Mouse (Mus musculus) hindbrain, embryonic 15.5 days (tissue): ENCODE measurements around the gene Fmo1. TPM values are rescaled to one million over a fixed set of nuclear protein-coding genes. Genes with fewer than 3 reads are reported as not detected.

Experiments
- ATAC-seq: fragments of 200-750 bp; cut with Nextera tagmentation; 2 replicates; pipeline ENCODE4 v1.8.0; 2017; ENCODE audit warnings: low read depth, moderate number of reproducible peaks, moderate TSS enrichment; ENCODE audit not compliant: low FRiP score
- H3K27ac ChIP-seq: fragments of 300-500 bp; sonication (generic); replicated peaks from 2 replicates; pipeline ENCODE4 v1.5.1; 2015; ENCODE audit warnings: mild to moderate bottlenecking, inconsistent platforms
- H3K27me3 ChIP-seq: fragments of 300-500 bp; sonication (generic); 2 replicates; pipeline ENCODE4 v1.6.1; 2015; ENCODE audit warnings: control low read depth, inconsistent platforms
- H3K36me3 ChIP-seq: fragments of 300-500 bp; sonication (generic); 2 replicates; pipeline ENCODE4 v1.6.1; 2015; ENCODE audit warnings: control low read depth, inconsistent platforms
- H3K4me1 ChIP-seq: fragments of 300-500 bp; sonication (generic); replicated peaks from 2 replicates; pipeline ENCODE4 v1.6.1; 2015; ENCODE audit warnings: control low read depth, inconsistent platforms
- H3K4me2 ChIP-seq: fragments of 300-500 bp; sonication (generic); 2 replicates; pipeline ENCODE4 v1.6.1; 2015; ENCODE audit warnings: moderate library complexity, mild to moderate bottlenecking, inconsistent platforms
- H3K4me3 ChIP-seq: fragments of 300-500 bp; sonication (generic); 2 replicates; pipeline ENCODE4 v1.5.1; 2015; ENCODE audit warnings: mild to moderate bottlenecking, inconsistent platforms
- H3K9ac ChIP-seq: fragments of 300-500 bp; sonication (generic); 2 replicates; pipeline ENCODE4 v1.6.1; 2015; ENCODE audit warnings: inconsistent platforms
- H3K9me3 ChIP-seq: fragments of 300-500 bp; sonication (generic); 2 replicates; pipeline ENCODE4 v1.6.1; 2016; ENCODE audit warnings: control low read depth, inconsistent platforms
- WGBS: fragments of 180-500 bp; shearing (Covaris S2); methylation state at CpG from one replicate; pipeline ENCODE4 v1.1.7; 2015; 5-methylcytosine and 5-hydroxymethylcytosine counted together
- polyA plus RNA-seq: library from polyadenylated mRNA; unstranded; fragments of >200 nt; fragmentation: Nextera tagmentation; extraction: Ambion mirVana; gene quantifications from 2 replicates; pipeline ENCODE4 v1.2.1, GENCODE M21; 2015

The Fmo1 gene
- polyA plus RNA-seq, 1 experiment from 2014 or later = 28.9 TPM

DNA sequence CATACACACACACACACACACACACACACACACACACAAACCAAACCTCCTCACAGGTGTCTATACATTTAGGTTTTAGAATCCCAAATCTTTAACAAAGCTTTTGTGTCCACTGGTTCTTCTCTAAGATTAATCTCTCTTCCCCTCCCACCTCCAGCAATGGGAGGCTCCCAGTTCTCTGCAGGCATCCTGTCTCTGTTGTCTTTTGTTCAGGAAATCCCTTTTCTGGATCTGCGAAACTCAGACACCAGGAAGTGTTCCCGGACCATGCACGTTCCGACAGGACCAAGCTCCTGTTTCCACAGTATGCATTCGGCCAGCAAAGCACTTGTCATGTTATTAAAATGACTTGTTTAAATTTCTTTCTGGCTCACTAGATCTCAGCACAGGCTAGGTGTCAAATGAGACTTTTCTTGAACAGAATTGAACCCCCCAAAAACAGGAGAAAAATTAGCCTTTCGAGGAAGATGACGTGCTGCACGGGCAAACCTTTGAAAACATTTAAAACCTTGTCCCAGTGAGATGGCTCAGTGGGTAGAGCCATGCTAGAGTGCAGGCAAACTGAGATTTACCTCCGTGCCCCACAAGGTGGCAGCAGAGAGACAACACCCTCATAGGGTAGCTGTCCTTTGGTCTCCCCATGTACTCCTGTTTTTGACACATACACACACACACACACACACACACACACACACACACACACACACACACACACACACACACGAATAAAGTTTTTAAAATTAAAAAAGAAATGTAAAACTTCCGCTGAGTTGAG is 13.4 kb upstream of the Fmo1 start:
- Histone ChIP-seq H3K9me3 (no peaks in the 10 kb centered on the region), H3K9ac (no peak overlapping the region), H3K36me3 (no peaks in the 10 kb centered on the region), H3K27me3 (no peaks in the 10 kb centered on the region), H3K27ac (no peak overlapping the region), H3K4me2 (no peak overlapping the region), H3K4me3 (no peak overlapping the region), H3K4me1 (no peaks in the 10 kb centered on the region)
- no peak for ATAC-seq
- WGBS = 64% methylated on average over 11 of the region's 11 CpGs

DNA sequence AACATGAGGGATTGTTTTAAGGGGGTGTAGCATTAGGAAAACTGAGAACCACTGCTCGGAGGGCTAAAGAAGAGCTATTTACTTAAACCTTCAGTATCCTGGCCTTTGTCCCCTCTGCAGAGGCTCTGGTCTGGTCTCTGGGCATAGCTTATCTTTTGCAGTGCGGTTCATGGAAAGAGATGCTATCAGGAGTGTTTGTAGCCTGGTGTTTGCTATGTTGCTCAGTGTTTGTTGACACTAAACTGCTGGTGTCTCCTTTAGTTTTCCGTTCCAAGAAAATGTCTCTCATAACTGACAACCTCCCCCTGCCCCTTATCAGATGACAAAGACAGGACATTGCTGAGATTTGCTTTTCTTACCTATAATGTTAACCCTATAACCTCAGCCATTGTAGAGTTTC is 8.7 kb upstream of the Fmo1 start:
- Histone ChIP-seq H3K4me3 (no peak overlapping the region), H3K4me2 (no peak overlapping the region), H3K9ac (no peak overlapping the region), H3K4me1 (no peaks in the 10 kb centered on the region), H3K27me3 (no peaks in the 10 kb centered on the region), H3K27ac (no peak overlapping the region), H3K36me3 (no peaks in the 10 kb centered on the region), H3K9me3 (no peaks in the 10 kb centered on the region)
- WGBS = 78% methylated on average over 3 of the region's 3 CpGs
- ATAC-seq = no peak

DNA sequence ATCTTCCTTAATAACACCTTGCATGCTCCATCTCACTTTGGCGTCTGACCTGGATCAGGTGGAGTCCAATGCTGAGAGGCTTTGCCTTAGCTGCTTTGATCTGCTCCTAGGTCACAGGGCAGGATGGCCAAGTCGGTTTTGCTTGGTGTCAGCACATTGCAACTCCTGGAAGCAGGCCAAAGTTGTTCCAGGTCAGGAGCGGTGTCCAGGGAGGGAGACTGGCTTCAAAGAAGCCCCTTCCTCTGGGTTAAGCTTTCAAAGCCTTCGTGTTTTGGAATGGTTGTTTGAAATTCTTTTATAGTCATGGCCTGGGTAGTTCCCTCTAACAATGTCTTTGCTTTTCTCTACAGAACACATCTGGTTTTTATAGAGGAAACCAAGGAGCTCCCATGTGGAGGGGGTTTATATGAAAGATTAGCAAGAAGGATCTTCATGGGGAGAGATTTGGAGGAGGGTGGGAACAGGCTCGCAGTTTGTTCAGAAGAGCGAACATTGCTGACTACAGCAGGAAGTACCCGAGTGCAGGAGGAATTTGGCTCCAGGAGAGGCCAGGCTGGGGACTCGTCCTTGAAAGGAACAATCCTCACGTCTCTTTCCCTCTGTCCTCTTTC is 5.4 kb upstream of the Fmo1 start:
- Histone ChIP-seq H3K9me3 (no peaks in the 10 kb centered on the region), H3K9ac (no peak overlapping the region), H3K27me3 (no peaks in the 10 kb centered on the region), H3K4me1 (no peaks in the 10 kb centered on the region), H3K4me3 (no peak overlapping the region), H3K27ac (no peak overlapping the region), H3K4me2 (no peak overlapping the region), H3K36me3 (no peaks in the 10 kb centered on the region)
- no peak for ATAC-seq
- WGBS = 61% methylated on average over 9 of the region's 9 CpGs

- Histone ChIP-seq H3K27me3 (no peaks in the 10 kb centered on the region), H3K36me3 (no peaks in the 10 kb centered on the region), H3K4me2 (no peak overlapping the region), H3K9me3 (no peaks in the 10 kb centered on the region), H3K4me3 (no peak overlapping the region), H3K9ac (no peak overlapping the region), H3K4me1 (no peaks in the 10 kb centered on the region), H3K27ac (no peak overlapping the region)
- no peak for ATAC-seq
- 93% methylated on average over 7 of the region's 7 CpGs for WGBS
Measured at GRCm38 (mm10) chr1:162870978-162871377, 4.6 kb upstream of the Fmo1 start.

DNA sequence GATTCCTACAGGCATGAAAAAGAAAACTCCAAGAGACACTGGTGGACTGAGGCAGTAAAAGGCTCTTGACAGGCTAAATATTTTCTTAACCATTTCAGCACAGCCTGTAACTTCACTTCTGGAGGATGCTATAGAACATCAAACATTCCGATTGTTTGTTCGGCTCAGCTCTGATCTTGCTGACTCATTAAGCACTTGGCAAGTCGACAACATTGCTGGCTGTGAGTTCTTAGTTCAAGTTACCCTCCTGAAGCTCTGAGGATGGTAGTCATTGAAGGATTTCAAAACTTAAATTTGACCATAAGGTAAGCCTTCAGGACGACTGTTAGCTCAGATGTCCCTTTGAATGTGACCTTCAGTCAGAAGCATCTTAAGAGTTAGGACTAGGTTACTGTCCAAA is 986 bp upstream of the Fmo1 start:
- H3K4me1 ChIP-seq = no peaks in the 10 kb centered on the region
- no peak for ATAC-seq
- no peak overlapping the region for H3K9ac ChIP-seq
- no peaks in the 10 kb centered on the region for H3K9me3 ChIP-seq
- H3K27ac ChIP-seq = no peak overlapping the region
- WGBS = 73% methylated on average over 4 of the region's 4 CpGs
- no peak overlapping the region for H3K4me3 ChIP-seq
- no peaks in the 10 kb centered on the region for H3K36me3 ChIP-seq
- no peaks in the 10 kb centered on the region for H3K27me3 ChIP-seq
- H3K4me2 ChIP-seq = no peak overlapping the region

GRCm38 (mm10) chr1:162865493-162865830 is 948 bp downstream of the Fmo1 start:
- Histone ChIP-seq H3K27me3 (no peaks in the 10 kb centered on the region), H3K4me2 (no peak overlapping the region), H3K9me3 (no peaks in the 10 kb centered on the region), H3K36me3 (no peaks in the 10 kb centered on the region), H3K4me1 (no peaks in the 10 kb centered on the region), H3K9ac (no peak overlapping the region), H3K27ac (no peak overlapping the region), H3K4me3 (no peak overlapping the region)
- 88% methylated on average over 3 of the region's 3 CpGs for WGBS
- ATAC-seq = no peak

- H3K4me1 ChIP-seq = no peaks in the 10 kb centered on the region; the same call in 1 of the 2 replicates
- 85% methylated on average over 8 of the region's 8 CpGs for WGBS
- H3K4me2 ChIP-seq = no peak overlapping the region
- no peaks in the 10 kb centered on the region for H3K27me3 ChIP-seq
- H3K4me3 ChIP-seq = no peak overlapping the region
- no peak for ATAC-seq
- H3K9me3 ChIP-seq = no peaks in the 10 kb centered on the region
- H3K9ac ChIP-seq = no peak overlapping the region
- H3K27ac ChIP-seq = no peak overlapping the region
- no peaks in the 10 kb centered on the region for H3K36me3 ChIP-seq
Measured at GRCm38 (mm10) chr1:162864816-162865492, 1.5 kb downstream of the Fmo1 start.

GRCm38 (mm10) chr1:162864279-162864678 is 2.1 kb downstream of the Fmo1 start:
- H3K9ac ChIP-seq = no peak overlapping the region
- ATAC-seq = no peak
- WGBS = 90% methylated on average over 5 of the region's 5 CpGs
- no peak overlapping the region for H3K4me3 ChIP-seq
- no peaks in the 10 kb centered on the region for H3K9me3 ChIP-seq
- no peak overlapping the region for H3K4me2 ChIP-seq
- peaks cover 2% of the 10 kb centered on the region for H3K4me1 ChIP-seq
- H3K36me3 ChIP-seq = no peaks in the 10 kb centered on the region
- no peak overlapping the region for H3K27ac ChIP-seq
- no peaks in the 10 kb centered on the region for H3K27me3 ChIP-seq

DNA sequence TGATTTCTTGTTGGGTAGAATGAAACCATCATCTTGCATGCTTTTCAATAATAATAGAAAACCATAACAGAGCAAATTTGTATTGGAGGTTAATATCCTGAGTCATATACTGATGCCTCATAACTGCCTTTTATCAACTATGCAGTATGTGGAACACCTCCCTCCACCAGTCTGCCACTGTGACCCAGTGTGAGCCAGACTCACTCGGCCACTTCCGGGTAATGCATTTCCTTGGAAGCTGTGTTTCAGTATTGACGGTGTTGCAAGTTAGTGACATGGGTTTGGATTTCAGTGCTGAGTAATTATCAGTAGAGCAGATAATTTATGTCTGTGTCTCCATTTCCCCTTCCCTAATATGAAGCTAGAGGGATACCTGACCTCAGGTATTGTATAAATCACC is 2.8 kb downstream of the Fmo1 start:
- H3K4me3 ChIP-seq = no peak overlapping the region
- H3K36me3 ChIP-seq = no peaks in the 10 kb centered on the region
- no peak for ATAC-seq
- no peak overlapping the region for H3K27ac ChIP-seq
- peaks cover 4% of the 10 kb centered on the region for H3K4me1 ChIP-seq
- H3K27me3 ChIP-seq = no peaks in the 10 kb centered on the region
- no peaks in the 10 kb centered on the region for H3K9me3 ChIP-seq
- H3K9ac ChIP-seq = no peak overlapping the region
- WGBS = 90% methylated on average over 3 of the region's 3 CpGs
- H3K4me2 ChIP-seq = no peak overlapping the region

DNA sequence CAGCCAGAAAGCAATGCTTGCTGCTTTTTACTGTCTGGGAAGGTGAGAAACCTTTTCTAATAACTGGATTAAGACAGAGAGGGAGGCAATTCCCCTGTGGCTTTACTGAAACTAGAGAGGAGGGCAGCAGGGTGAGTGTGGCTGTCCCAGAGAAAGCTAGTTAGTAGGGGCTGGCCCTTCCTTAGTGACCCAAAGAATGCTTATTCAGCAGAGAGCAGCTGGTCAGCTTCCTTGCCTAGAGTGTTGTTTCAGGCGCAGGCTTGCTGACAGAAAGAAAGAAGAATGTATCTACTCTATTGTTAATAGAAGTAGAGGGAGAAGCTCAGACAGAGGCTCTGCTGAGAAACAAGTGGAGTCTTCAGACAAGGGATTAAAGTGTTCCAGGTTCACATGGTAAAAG is 4.1 kb downstream of the Fmo1 start:
- Histone ChIP-seq H3K27me3 (no peaks in the 10 kb centered on the region), H3K9ac (no peak overlapping the region), H3K4me2 (no peak overlapping the region), H3K9me3 (no peaks in the 10 kb centered on the region), H3K4me1 (peaks cover 4% of the 10 kb centered on the region), H3K36me3 (no peaks in the 10 kb centered on the region), H3K27ac (no peak overlapping the region), H3K4me3 (no peak overlapping the region)
- no peak for ATAC-seq
- WGBS = 14% methylated on average over 1 of the region's 1 CpGs

- no peak overlapping the region for H3K9ac ChIP-seq
- H3K4me2 ChIP-seq = no peak overlapping the region
- H3K36me3 ChIP-seq = no peaks in the 10 kb centered on the region
- H3K9me3 ChIP-seq = no peaks in the 10 kb centered on the region
- peak; percentile 57 for ATAC-seq
- peak overlapping the region; percentile 4; the same call in 1 of the 2 replicates for H3K27ac ChIP-seq
- 70% methylated on average over 9 of the region's 9 CpGs for WGBS
- no peaks in the 10 kb centered on the region for H3K27me3 ChIP-seq
- H3K4me1 ChIP-seq = peaks cover 4% of the 10 kb centered on the region
- no peak overlapping the region for H3K4me3 ChIP-seq
Measured at GRCm38 (mm10) chr1:162859996-162860605, 6.3 kb downstream of the Fmo1 start.

DNA sequence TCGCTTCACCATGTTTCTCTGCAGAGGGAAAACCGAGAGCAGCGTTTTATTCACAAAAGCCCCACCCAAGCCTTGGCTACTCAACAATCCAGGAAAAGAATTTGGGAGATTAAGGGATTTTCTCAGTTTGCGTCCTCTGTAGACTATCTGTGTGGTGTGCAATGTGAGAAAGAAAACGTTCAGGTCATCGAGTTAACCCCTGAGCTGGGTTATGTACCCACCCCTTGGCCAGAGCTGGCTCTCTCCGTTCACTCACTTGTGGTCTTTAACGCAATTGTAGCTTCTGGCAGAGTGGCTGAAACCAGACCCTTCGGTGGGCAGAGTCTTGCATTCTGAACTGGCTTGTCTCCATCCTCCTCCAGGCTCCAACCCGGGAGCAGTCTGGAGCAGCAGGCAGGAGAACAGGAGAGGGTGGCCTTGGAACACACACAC is 6.8 kb downstream of the Fmo1 start:
- H3K4me2 ChIP-seq = peak overlapping the region; percentile 40
- WGBS = 56% methylated on average over 10 of the region's 10 CpGs
- no peak overlapping the region for H3K4me3 ChIP-seq
- H3K27ac ChIP-seq = peak overlapping the region; percentile 76
- H3K27me3 ChIP-seq = no peaks in the 10 kb centered on the region
- H3K36me3 ChIP-seq = no peaks in the 10 kb centered on the region
- H3K4me1 ChIP-seq = peaks cover 4% of the 10 kb centered on the region
- H3K9ac ChIP-seq = no peak overlapping the region
- ATAC-seq = peak; percentile 78
- H3K9me3 ChIP-seq = no peaks in the 10 kb centered on the region
